Mouse (Mus musculus) forebrain, postnatal 0 days (tissue): ENCODE data around the gene Rai14. TPM values are rescaled to one million over a fixed set of nuclear protein-coding genes. Genes with fewer than 3 reads are reported as not detected.
"Not testable (repeated sequence)": the region's sequence is repeated elsewhere in the genome, so short reads cannot be mapped to it uniquely, and the experiment has no call there.

Experiments
- ATAC-seq: fragments of 200-750 bp; cut with Nextera tagmentation; 2 replicates; pipeline ENCODE4 v1.8.0; 2017; ENCODE audit warnings: mild to moderate bottlenecking, moderate library complexity
- DNase-seq: peaks from one replicate; pipeline ENCODE4 v3.0.0-alpha.2; 2015
- H3K27ac ChIP-seq: fragments of 300-500 bp; sonication (generic); 2 replicates; pipeline ENCODE4 v1.5.1; 2014; ENCODE audit warnings: low read depth, mild to moderate bottlenecking, antibody characterized with exemption, low read length, moderate library complexity, mixed read lengths
- H3K27me3 ChIP-seq: fragments of 300-500 bp; sonication (generic); 2 replicates; pipeline ENCODE4 v1.6.1; 2014; ENCODE audit warnings: mild to moderate bottlenecking, low read length, mixed read lengths; ENCODE audit not compliant: insufficient read depth
- H3K36me3 ChIP-seq: fragments of 300-500 bp; sonication (generic); 2 replicates; pipeline ENCODE4 v1.6.1; 2014; ENCODE audit warnings: mild to moderate bottlenecking, moderate library complexity; ENCODE audit not compliant: insufficient read depth
- H3K4me1 ChIP-seq: fragments of 300-500 bp; sonication (generic); 2 replicates; pipeline ENCODE4 v1.6.1; 2014; ENCODE audit warnings: antibody characterized with exemption; ENCODE audit not compliant: insufficient read depth
- H3K4me2 ChIP-seq: fragments of 300-500 bp; sonication (generic); 2 replicates; pipeline ENCODE4 v1.6.1; 2014; ENCODE audit warnings: low read depth, mild to moderate bottlenecking, moderate library complexity
- H3K4me3 ChIP-seq: fragments of 300-500 bp; sonication (generic); 2 replicates; pipeline ENCODE4 v1.5.1; 2014; ENCODE audit warnings: low read depth, low read length, mixed read lengths
- H3K9ac ChIP-seq: fragments of 300-500 bp; sonication (generic); 2 replicates; pipeline ENCODE4 v1.6.1; 2014; ENCODE audit warnings: mild to moderate bottlenecking
- H3K9me3 ChIP-seq: fragments of 300-500 bp; sonication (generic); 2 replicates; pipeline ENCODE4 v1.6.1; 2016; ENCODE audit warnings: low read length
- CTCF ChIP-seq: sonication (generic); IDR thresholded peaks from 2 replicates; pipeline ENCODE4 v1.5.1; 2016; ENCODE audit warnings: antibody characterized with exemption, control low read depth, low read depth
- WGBS: fragments of 180-500 bp; shearing (Covaris S2); extraction: QIAGEN DNeasy Blood & Tissue Kit; methylation state at CpG from one replicate; pipeline ENCODE4 v1.1.7; 2014; 5-methylcytosine and 5-hydroxymethylcytosine counted together
- polyA plus RNA-seq: library from polyadenylated mRNA; unstranded; fragments of >200 nt; fragmentation: Nextera tagmentation; extraction: Ambion mirVana; gene quantifications from 2 replicates; pipeline ENCODE4 v1.2.1, GENCODE M21; 2015
- total RNA-seq: library from RNA; depleted of rRNA; stranded (reverse); fragments of >200 nt; gene quantifications from 2 replicates; pipeline ENCODE4 v1.2.3, GENCODE M21; 2014

Gene Rai14
- total and polyA plus RNA-seq, 2 experiments from 2014 or later = 5.5 to 12.7 TPM

- no peak for ATAC-seq
- 93% methylated on average over 7 of the region's 7 CpGs for WGBS
- TF ChIP-seq CTCF = no peak
Measured at GRCm38 (mm10) chr15:10560005-10560404, 154.4 kb downstream of the Rai14 start.

DNA sequence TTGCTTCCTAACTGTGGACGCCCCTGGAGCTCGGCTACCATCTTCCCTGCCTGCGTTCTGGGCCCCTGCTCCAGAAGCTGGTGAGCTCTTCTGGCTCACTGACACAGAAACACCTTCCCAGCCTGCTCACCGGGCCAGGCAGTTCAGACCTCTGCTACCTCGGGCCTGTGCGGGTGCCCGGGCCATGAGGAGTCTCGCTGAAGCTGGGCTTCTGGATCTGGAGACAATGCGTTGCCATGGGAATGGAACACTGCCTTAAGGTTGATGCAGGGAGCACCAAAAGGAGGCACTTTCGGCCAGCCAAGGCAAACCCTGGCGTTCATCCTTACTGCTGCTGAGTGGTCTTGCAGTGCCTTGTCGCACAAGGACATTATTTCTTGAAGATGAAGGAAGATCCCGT is 156.0 kb downstream of the Rai14 start, which contains the start of gene Ttc23l:
Gene Ttc23l (minus strand): TSS at position 204 of the 400 bp plus-strand sequence.
- H3K4me3 ChIP-seq = no peak within 1 kb of the TSS
- H3K9me3 ChIP-seq = no peaks in the 10 kb centered on the region
- no peaks in the 10 kb centered on the region for H3K4me1 ChIP-seq
- H3K27me3 ChIP-seq = no peaks in the 10 kb centered on the region
- 88% methylated on average over 13 of the region's 13 CpGs for WGBS
- H3K36me3 ChIP-seq = no peaks in the 10 kb centered on the region
- no peak within 1 kb of the TSS for H3K27ac ChIP-seq
- H3K9ac ChIP-seq = no peak within 1 kb of the TSS
- ATAC-seq (no peak), DNase-seq (no peak)
- no peak for TF ChIP-seq CTCF
- H3K4me2 ChIP-seq = no peak within 1 kb of the TSS

More at GRCm38 (mm10) chr15:10560005-10560404, 154.4 kb downstream of the Rai14 start:
- H3K27ac ChIP-seq = no peak overlapping the region
- no peak overlapping the region for H3K4me2 ChIP-seq
- H3K27me3 ChIP-seq = no peaks in the 10 kb centered on the region
- DNase-seq = no peak
- no peak overlapping the region for H3K9ac ChIP-seq
- no peaks in the 10 kb centered on the region for H3K4me1 ChIP-seq
- no peaks in the 10 kb centered on the region for H3K9me3 ChIP-seq
- H3K4me3 ChIP-seq = no peak overlapping the region
- no peaks in the 10 kb centered on the region for H3K36me3 ChIP-seq

DNA sequence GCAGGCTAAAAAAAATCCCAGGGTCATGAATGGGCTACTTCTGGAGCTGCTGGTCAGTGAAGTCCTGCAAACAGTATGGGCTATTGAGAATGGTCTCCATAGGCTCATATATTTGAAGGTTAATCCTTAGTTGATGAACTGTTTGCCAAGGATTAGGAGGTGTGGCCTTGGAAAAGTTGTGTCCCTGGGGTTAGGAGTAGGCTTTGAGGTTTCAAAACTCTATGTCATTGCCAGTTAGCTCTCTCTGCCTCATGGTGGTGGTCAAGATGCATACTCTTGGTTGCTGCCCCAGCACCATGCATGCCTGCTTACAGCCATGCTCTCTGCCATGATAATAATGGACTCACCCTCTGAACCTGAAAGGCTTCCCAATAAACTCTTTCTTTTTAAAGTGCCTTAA is 160.1 kb downstream of the Rai14 start:
- DNase-seq (no peak), ATAC-seq (no peak)
- Histone ChIP-seq H3K27ac (no peak overlapping the region), H3K4me2 (no peak overlapping the region), H3K9me3 (no peaks in the 10 kb centered on the region), H3K4me1 (no peaks in the 10 kb centered on the region), H3K9ac (no peak overlapping the region), H3K4me3 (no peak overlapping the region), H3K36me3 (no peaks in the 10 kb centered on the region), H3K27me3 (no peaks in the 10 kb centered on the region)
- TF ChIP-seq CTCF = no peak

GRCm38 (mm10) chr15:10540271-10541088 is 173.9 kb downstream of the Rai14 start:
- no peak overlapping the region for H3K27ac ChIP-seq
- no peak overlapping the region for H3K4me3 ChIP-seq
- no peaks in the 10 kb centered on the region for H3K9me3 ChIP-seq
- 52% methylated on average over 16 of the region's 16 CpGs for WGBS
- no peaks in the 10 kb centered on the region for H3K27me3 ChIP-seq
- DNase-seq (no peak), ATAC-seq (no peak; the same call in 1 of the 2 replicates)
- no peak overlapping the region for H3K9ac ChIP-seq
- H3K4me2 ChIP-seq = no peak overlapping the region
- no peaks in the 10 kb centered on the region for H3K4me1 ChIP-seq
- H3K36me3 ChIP-seq = no peaks in the 10 kb centered on the region
- TF ChIP-seq CTCF = no peak

GRCm38 (mm10) chr15:10535969-10536368 is 178.5 kb downstream of the Rai14 start:
- TF ChIP-seq CTCF = no peak
- H3K27me3 ChIP-seq = no peaks in the 10 kb centered on the region
- ATAC-seq (no peak), DNase-seq (no peak)
- 92% methylated on average over 7 of the region's 7 CpGs for WGBS
- H3K4me1 ChIP-seq = no peaks in the 10 kb centered on the region
- H3K36me3 ChIP-seq = no peaks in the 10 kb centered on the region
- no peak overlapping the region for H3K27ac ChIP-seq
- no peaks in the 10 kb centered on the region for H3K9me3 ChIP-seq
- H3K9ac ChIP-seq = no peak overlapping the region
- no peak overlapping the region for H3K4me2 ChIP-seq
- H3K4me3 ChIP-seq = no peak overlapping the region

DNA sequence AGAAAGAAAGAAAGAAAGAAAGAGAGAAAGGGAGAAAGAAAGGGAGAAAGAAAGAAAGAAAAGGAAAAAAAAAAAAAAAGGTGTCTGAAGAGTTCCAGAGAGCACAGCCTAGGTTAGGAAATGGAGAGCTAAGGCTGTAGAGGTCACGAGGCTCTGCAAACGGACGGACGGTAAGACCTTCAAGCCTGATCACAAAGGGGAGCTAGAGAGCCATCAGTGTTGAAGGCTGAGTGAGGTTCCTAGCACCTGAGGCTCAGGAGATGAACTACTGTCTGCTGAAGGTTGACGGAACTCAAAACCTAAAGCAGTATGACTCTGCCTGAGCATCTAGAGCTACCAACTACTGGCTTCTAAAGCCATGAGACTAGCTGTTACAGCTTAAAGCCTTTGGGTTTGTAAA is 179.8 kb downstream of the Rai14 start:
- WGBS = 90% methylated on average over 5 of the region's 5 CpGs
- Histone ChIP-seq H3K36me3 (no peaks in the 10 kb centered on the region), H3K9ac (no peak overlapping the region), H3K4me2 (no peak overlapping the region), H3K4me1 (no peaks in the 10 kb centered on the region), H3K27me3 (no peaks in the 10 kb centered on the region), H3K27ac (no peak overlapping the region), H3K9me3 (no peaks in the 10 kb centered on the region), H3K4me3 (no peak overlapping the region)
- DNase-seq (no peak), ATAC-seq (no peak)
- no peak for TF ChIP-seq CTCF

DNA sequence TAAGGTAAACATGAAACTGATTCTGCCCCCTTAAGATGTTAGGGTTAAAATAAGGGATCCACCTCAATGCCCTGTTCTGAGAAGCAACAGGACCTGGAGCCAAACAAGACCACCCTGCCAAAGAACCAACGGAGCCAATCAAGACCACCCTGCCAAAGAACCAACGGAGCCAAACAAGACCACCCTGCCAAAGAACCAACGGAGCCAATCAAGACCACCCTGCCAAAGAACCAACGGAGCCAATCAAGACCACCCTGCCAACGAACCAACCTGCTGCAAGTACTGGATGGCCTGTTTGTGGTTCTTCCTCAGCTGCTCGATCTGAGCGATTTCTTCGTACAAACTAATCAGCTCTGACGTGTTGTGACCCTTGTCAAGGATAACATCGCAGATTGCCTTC is 181.1 kb downstream of the Rai14 start:
- 75% methylated on average over 10 of the region's 10 CpGs for WGBS
- 0 out of 2 replicates have a peak, but pooled peaks have one; percentile 36 for ATAC-seq
- not testable (repeated sequence) for H3K9ac ChIP-seq

More for the DNA sequence above, 181.1 kb downstream of the Rai14 start:
- not testable (repeated sequence) for H3K27me3 ChIP-seq, H3K9me3 ChIP-seq, H3K4me3 ChIP-seq, H3K4me2 ChIP-seq, H3K4me1 ChIP-seq, H3K27ac ChIP-seq, H3K36me3 ChIP-seq, DNase-seq
